Mouse (Mus musculus) forebrain, embryonic 12.5 days (tissue): Measurements from ENCODE around the gene Pom121l12. TPM values are rescaled to one million over a fixed set of nuclear protein-coding genes. Genes with fewer than 3 reads are reported as not detected.

Experiments used
- ATAC-seq: fragments of 200-750 bp; cut with Nextera tagmentation; 2 replicates; pipeline ENCODE4 v1.8.0; 2017; ENCODE audit warnings: moderate TSS enrichment; ENCODE audit not compliant: low FRiP score
- H3K27ac ChIP-seq: fragments of 300-500 bp; sonication (generic); 2 replicates; pipeline ENCODE4 v1.5.1; 2016; ENCODE audit warnings: mild to moderate bottlenecking
- H3K27me3 ChIP-seq: fragments of 300-500 bp; sonication (generic); 2 replicates; pipeline ENCODE4 v1.6.1; 2016; ENCODE audit warnings: mild to moderate bottlenecking
- H3K36me3 ChIP-seq: fragments of 300-500 bp; sonication (generic); replicated peaks from 2 replicates; pipeline ENCODE4 v1.6.1; 2016; ENCODE audit warnings: mild to moderate bottlenecking
- H3K4me1 ChIP-seq: fragments of 300-500 bp; sonication (generic); 2 replicates; pipeline ENCODE4 v1.6.1; 2016
- H3K4me2 ChIP-seq: fragments of 300-500 bp; sonication (generic); 2 replicates; pipeline ENCODE4 v1.6.1; 2016; ENCODE audit warnings: mild to moderate bottlenecking, moderate library complexity
- H3K4me3 ChIP-seq: fragments of 300-500 bp; sonication (generic); replicated peaks from 2 replicates; pipeline ENCODE4 v1.5.1; 2016; ENCODE audit warnings: mild to moderate bottlenecking
- H3K9ac ChIP-seq: fragments of 300-500 bp; sonication (generic); 2 replicates; pipeline ENCODE4 v1.6.1; 2016; ENCODE audit warnings: mild to moderate bottlenecking
- H3K9me3 ChIP-seq: fragments of 300-500 bp; sonication (generic); 2 replicates; pipeline ENCODE4 v1.6.1; 2016
- WGBS: fragments of 180-500 bp; shearing (Covaris S2); methylation state at CpG from one replicate; pipeline ENCODE4 v1.1.7; 2016; 5-methylcytosine and 5-hydroxymethylcytosine counted together
- polyA plus RNA-seq: library from polyadenylated mRNA; unstranded; fragments of >200 nt; fragmentation: Nextera tagmentation; extraction: Ambion mirVana; gene quantifications from 2 replicates; pipeline ENCODE4 v1.2.1, GENCODE M21; 2016

Gene Pom121l12
- not detected in 2 replicates for polyA plus RNA-seq

DNA sequence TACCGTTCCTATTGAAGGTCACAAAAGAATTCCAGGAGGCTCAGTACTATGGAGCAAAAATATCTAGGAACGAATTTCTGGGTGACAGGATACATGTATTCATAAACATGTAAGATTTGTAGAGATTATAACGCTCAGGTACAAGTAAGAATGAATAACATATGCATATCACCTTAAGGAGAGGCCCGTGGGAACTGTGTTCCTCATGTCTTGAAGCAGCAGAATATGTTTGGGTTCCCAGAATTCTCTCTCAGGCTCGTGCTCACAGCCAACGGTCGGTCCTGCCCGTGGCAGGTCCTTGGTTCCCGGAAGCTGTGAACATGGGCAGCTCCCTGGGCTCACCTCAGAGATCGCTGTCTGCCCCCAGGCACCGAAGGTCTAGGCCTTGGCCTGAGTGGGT lies at the start of gene Pom121l12:
TSS of gene Pom121l12 (plus strand) at position 301 of the 400 bp plus-strand sequence.
- no peak within 1 kb of the TSS for H3K9ac ChIP-seq
- H3K4me3 ChIP-seq: no peak within 1 kb of the TSS
- no peaks in the 10 kb centered on the region for H3K4me1 ChIP-seq
- no peaks in the 10 kb centered on the region for H3K9me3 ChIP-seq
- no peak for ATAC-seq
- H3K27ac ChIP-seq: no peak within 1 kb of the TSS
- no peaks in the 10 kb centered on the region for H3K36me3 ChIP-seq
- 85% methylated on average over 11 of the region's 11 CpGs for WGBS
- no peak within 1 kb of the TSS for H3K4me2 ChIP-seq
- H3K27me3 ChIP-seq: no peaks in the 10 kb centered on the region

DNA sequence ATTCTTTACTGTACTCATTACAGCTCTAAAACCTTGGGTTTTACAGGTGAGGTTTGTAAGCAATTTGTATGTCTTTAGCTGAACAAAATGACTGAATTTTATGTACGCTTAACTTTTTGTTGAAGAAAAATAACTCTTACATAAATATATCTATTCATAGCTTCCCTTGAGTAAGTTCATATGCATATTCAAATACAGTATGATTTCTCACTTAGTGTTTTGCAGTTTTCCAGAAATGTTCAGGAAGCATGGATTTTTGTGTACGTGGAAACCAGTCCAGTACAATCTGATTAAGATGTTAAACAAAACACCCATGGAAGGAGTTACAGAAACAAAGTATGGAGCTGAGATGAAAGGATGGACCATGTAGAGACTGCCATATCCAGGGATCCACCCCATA lies 12.8 kb downstream of the Pom121l12 start:
- no peak overlapping the region for H3K4me3 ChIP-seq

More for the DNA sequence above, 12.8 kb downstream of the Pom121l12 start:
- H3K36me3 ChIP-seq: no peaks in the 10 kb centered on the region
- H3K27ac ChIP-seq: no peak overlapping the region
- 94% methylated on average over 2 of the region's 2 CpGs for WGBS
- H3K9ac ChIP-seq: no peak overlapping the region
- ATAC-seq: no peak
- no peak overlapping the region for H3K4me2 ChIP-seq
- H3K4me1 ChIP-seq: no peaks in the 10 kb centered on the region
- H3K27me3 ChIP-seq: no peaks in the 10 kb centered on the region
- no peaks in the 10 kb centered on the region for H3K9me3 ChIP-seq
